Mouse (Mus musculus): ENCODE data around the gene Spon1. TPM values are rescaled to one million over a fixed set of nuclear protein-coding genes. Genes with fewer than 3 reads are reported as not detected.

Gene Spon1
- polyA plus RNA-seq, 1 experiment from 2014 or later: 79.1 TPM

DNA sequence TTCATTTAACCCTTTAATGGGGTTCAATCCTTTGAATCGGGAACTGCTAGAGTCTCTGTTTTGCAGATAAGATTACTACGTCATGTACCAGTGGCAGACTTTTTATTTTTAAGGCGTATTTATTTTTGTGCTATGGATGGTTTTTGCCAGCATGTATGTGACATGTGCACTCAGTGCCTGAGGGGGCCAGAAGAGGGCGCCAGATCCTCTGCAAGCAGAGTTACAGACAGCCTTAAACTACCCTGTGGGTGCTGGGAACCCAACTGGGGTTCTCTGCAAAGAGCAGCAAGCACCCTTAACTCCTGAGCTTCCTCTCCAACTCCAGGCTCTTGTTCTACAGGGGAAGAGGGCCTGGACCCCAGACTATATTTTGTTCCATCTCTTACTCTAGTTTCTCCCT is 23.2 kb upstream of the Spon1 start:
- ATAC-seq (ENCODE audit: insufficient read depth, low FRiP score, low TSS enrichment) (no peak), DNase-seq (ENCODE audit: low spot score) (no peak)
- Histone ChIP-seq H3K36me3 (ENCODE audit: control insufficient read depth, insufficient read depth, low read length) (no peaks in the 10 kb centered on the region), H3K9me3 (ENCODE audit: control insufficient read depth, low read length) (no peaks in the 10 kb centered on the region), H3K4me3 (ENCODE audit: low read depth, low read length) (no peak overlapping the region), H3K4me1 (ENCODE audit: control insufficient read depth, insufficient read depth, low read length) (peaks cover 5% of the 10 kb centered on the region; the same call in 1 of the 2 replicates), H3K4me2 (ENCODE audit: low read depth) (no peak overlapping the region), H3K27ac (ENCODE audit: low read depth, low read length) (no peak overlapping the region), H3K27me3 (ENCODE audit: control insufficient read depth, insufficient read depth, low read length) (no peaks in the 10 kb centered on the region), H3K9ac (ENCODE audit: low read length) (no peak overlapping the region)
- 95% methylated on average over 4 of the region's 4 CpGs for WGBS

DNA sequence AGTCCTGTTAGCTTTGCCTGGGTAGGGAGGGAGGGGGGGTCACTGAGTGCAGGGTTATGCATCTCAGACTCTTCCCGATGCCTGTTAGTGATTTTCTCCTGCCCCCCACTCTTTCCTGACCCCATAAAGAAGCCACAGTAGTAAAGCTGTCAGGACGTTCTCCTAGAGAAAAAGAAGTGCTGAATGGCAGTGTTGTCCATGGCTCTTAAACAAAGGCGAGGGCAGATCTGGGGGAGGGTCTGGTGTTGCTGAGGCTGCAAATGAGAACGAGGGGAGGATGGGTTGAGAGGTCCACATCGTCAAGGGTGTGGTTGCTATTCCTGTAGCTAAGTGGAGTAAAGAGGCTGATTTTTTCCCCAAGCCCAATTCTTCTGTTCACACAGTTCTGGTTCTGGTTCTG is 21.8 kb upstream of the Spon1 start:
- Histone ChIP-seq H3K4me1 (ENCODE audit: control insufficient read depth, insufficient read depth, low read length) (peaks cover 5% of the 10 kb centered on the region; the same call in 1 of the 2 replicates), H3K9ac (ENCODE audit: low read length) (no peak overlapping the region), H3K27me3 (ENCODE audit: control insufficient read depth, insufficient read depth, low read length) (no peaks in the 10 kb centered on the region), H3K4me3 (ENCODE audit: low read depth, low read length) (no peak overlapping the region), H3K9me3 (ENCODE audit: control insufficient read depth, low read length) (no peaks in the 10 kb centered on the region), H3K4me2 (ENCODE audit: low read depth) (no peak overlapping the region), H3K27ac (ENCODE audit: low read depth, low read length) (0 out of 2 replicates have a peak overlapping the region, but pooled peaks have one; percentile 39), H3K36me3 (ENCODE audit: control insufficient read depth, insufficient read depth, low read length) (no peaks in the 10 kb centered on the region)
- 10% methylated on average over 5 of the region's 5 CpGs for WGBS
- DNase-seq (ENCODE audit: low spot score): peak; percentile 35
- peak; percentile 65 for ATAC-seq (ENCODE audit: insufficient read depth, low FRiP score, low TSS enrichment)

GRCm38 (mm10) chr7:113756616-113757015 is 9.2 kb upstream of the Spon1 start:
- Histone ChIP-seq H3K4me3 (ENCODE audit: low read depth, low read length) (no peak overlapping the region), H3K27ac (ENCODE audit: low read depth, low read length) (no peak overlapping the region), H3K27me3 (ENCODE audit: control insufficient read depth, insufficient read depth, low read length) (peaks cover 2% of the 10 kb centered on the region; the same call in 1 of the 2 replicates), H3K36me3 (ENCODE audit: control insufficient read depth, insufficient read depth, low read length) (no peaks in the 10 kb centered on the region), H3K4me1 (ENCODE audit: control insufficient read depth, insufficient read depth, low read length) (no peaks in the 10 kb centered on the region), H3K4me2 (ENCODE audit: low read depth) (no peak overlapping the region), H3K9ac (ENCODE audit: low read length) (no peak overlapping the region), H3K9me3 (ENCODE audit: control insufficient read depth, low read length) (no peaks in the 10 kb centered on the region)
- WGBS: 89% methylated on average over 2 of the region's 2 CpGs
- ATAC-seq (ENCODE audit: insufficient read depth, low FRiP score, low TSS enrichment) (no peak), DNase-seq (ENCODE audit: low spot score) (no peak)

GRCm38 (mm10) chr7:113759212-113759611 is 6.6 kb upstream of the Spon1 start:
- peaks cover 2% of the 10 kb centered on the region; the same call in 1 of the 2 replicates for H3K27me3 ChIP-seq (ENCODE audit: control insufficient read depth, insufficient read depth, low read length)
- peaks cover 3% of the 10 kb centered on the region; the same call in 1 of the 2 replicates for H3K9me3 ChIP-seq (ENCODE audit: control insufficient read depth, low read length)
- WGBS: 24% methylated on average over 1 of the region's 1 CpGs
- H3K27ac ChIP-seq (ENCODE audit: low read depth, low read length): no peak overlapping the region
- no peak overlapping the region for H3K4me3 ChIP-seq (ENCODE audit: low read depth, low read length)
- no peaks in the 10 kb centered on the region for H3K4me1 ChIP-seq (ENCODE audit: control insufficient read depth, insufficient read depth, low read length)
- H3K36me3 ChIP-seq (ENCODE audit: control insufficient read depth, insufficient read depth, low read length): no peaks in the 10 kb centered on the region
- no peak for ATAC-seq (ENCODE audit: insufficient read depth, low FRiP score, low TSS enrichment)
- peak; percentile 57 for DNase-seq (ENCODE audit: low spot score)
- no peak overlapping the region for H3K4me2 ChIP-seq (ENCODE audit: low read depth)
- no peak overlapping the region for H3K9ac ChIP-seq (ENCODE audit: low read length)

GRCm38 (mm10) chr7:113765133-113765532 is 665 bp upstream of the Spon1 start:
- 86% methylated on average over 5 of the region's 5 CpGs for WGBS

GRCm38 (mm10) chr7:113766498-113766941 is 722 bp downstream of the Spon1 start:
- H3K27me3 ChIP-seq (ENCODE audit: control insufficient read depth, insufficient read depth, low read length): peaks cover 25% of the 10 kb centered on the region
- H3K4me3 ChIP-seq (ENCODE audit: low read depth, low read length): peak overlapping the region; percentile 54
- ATAC-seq (ENCODE audit: insufficient read depth, low FRiP score, low TSS enrichment) (peak; percentile 50), DNase-seq (ENCODE audit: low spot score) (peak; percentile 48)
- H3K27ac ChIP-seq (ENCODE audit: low read depth, low read length): no peak overlapping the region
- peak overlapping the region; percentile 70 for H3K9ac ChIP-seq (ENCODE audit: low read length)
- peak overlapping the region; percentile 82 for H3K4me2 ChIP-seq (ENCODE audit: low read depth)
- peaks cover 14% of the 10 kb centered on the region; the same call in 1 of the 2 replicates for H3K4me1 ChIP-seq (ENCODE audit: control insufficient read depth, insufficient read depth, low read length)
- H3K36me3 ChIP-seq (ENCODE audit: control insufficient read depth, insufficient read depth, low read length): no peaks in the 10 kb centered on the region
- WGBS: under 1% methylated on average over 25 of the region's 27 CpGs
- H3K9me3 ChIP-seq (ENCODE audit: control insufficient read depth, low read length): peaks cover 3% of the 10 kb centered on the region; the same call in 1 of the 2 replicates

More at GRCm38 (mm10) chr7:113765133-113765532, 665 bp upstream of the Spon1 start:
- Histone ChIP-seq H3K4me3 (ENCODE audit: low read depth, low read length) (no peak overlapping the region), H3K27ac (ENCODE audit: low read depth, low read length) (no peak overlapping the region), H3K36me3 (ENCODE audit: control insufficient read depth, insufficient read depth, low read length) (no peaks in the 10 kb centered on the region), H3K27me3 (ENCODE audit: control insufficient read depth, insufficient read depth, low read length) (peaks cover 27% of the 10 kb centered on the region), H3K4me2 (ENCODE audit: low read depth) (no peak overlapping the region), H3K9ac (ENCODE audit: low read length) (no peak overlapping the region), H3K9me3 (ENCODE audit: control insufficient read depth, low read length) (peaks cover 3% of the 10 kb centered on the region; the same call in 1 of the 2 replicates), H3K4me1 (ENCODE audit: control insufficient read depth, insufficient read depth, low read length) (peaks cover 14% of the 10 kb centered on the region; the same call in 1 of the 2 replicates)
- ATAC-seq (ENCODE audit: insufficient read depth, low FRiP score, low TSS enrichment): no peak
- no peak for DNase-seq (ENCODE audit: low spot score)

DNA sequence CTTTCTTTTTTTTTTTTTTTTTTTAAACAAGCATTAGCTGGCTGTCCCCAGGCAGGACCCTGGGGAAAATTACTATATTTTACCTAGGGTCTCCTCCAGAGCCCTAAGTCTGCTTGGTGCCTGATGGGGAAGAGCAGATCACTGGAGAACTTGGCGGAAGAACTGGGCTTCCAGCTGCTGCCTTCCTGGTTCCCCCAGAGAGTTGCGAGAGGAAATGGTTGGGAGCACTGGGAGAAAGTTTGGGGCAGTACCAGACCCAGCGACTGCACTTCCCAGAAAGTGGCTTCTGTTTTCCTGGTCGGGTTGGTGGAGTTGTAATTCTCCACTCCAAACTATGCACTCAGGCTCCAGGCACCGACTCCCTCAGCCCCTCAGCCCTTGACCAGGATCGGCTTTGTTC is 1.7 kb downstream of the Spon1 start:
- DNase-seq (ENCODE audit: low spot score) (no peak), ATAC-seq (ENCODE audit: insufficient read depth, low FRiP score, low TSS enrichment) (no peak)
- peak overlapping the region; percentile 26; the same call in 1 of the 2 replicates for H3K9ac ChIP-seq (ENCODE audit: low read length)
- H3K9me3 ChIP-seq (ENCODE audit: control insufficient read depth, low read length): peaks cover 3% of the 10 kb centered on the region; the same call in 1 of the 2 replicates
- H3K4me2 ChIP-seq (ENCODE audit: low read depth): peak overlapping the region; percentile 82
- H3K4me1 ChIP-seq (ENCODE audit: control insufficient read depth, insufficient read depth, low read length): peaks cover 14% of the 10 kb centered on the region; the same call in 1 of the 2 replicates
- H3K27me3 ChIP-seq (ENCODE audit: control insufficient read depth, insufficient read depth, low read length): peaks cover 25% of the 10 kb centered on the region
- H3K27ac ChIP-seq (ENCODE audit: low read depth, low read length): no peak overlapping the region
- WGBS: 17% methylated on average over 6 of the region's 6 CpGs
- peak overlapping the region; percentile 54 for H3K4me3 ChIP-seq (ENCODE audit: low read depth, low read length)
- H3K36me3 ChIP-seq (ENCODE audit: control insufficient read depth, insufficient read depth, low read length): no peaks in the 10 kb centered on the region

- H3K27ac ChIP-seq (ENCODE audit: low read depth, low read length): no peak overlapping the region
- 64% methylated on average over 6 of the region's 6 CpGs for WGBS
- H3K27me3 ChIP-seq (ENCODE audit: control insufficient read depth, insufficient read depth, low read length): peaks cover 25% of the 10 kb centered on the region
- H3K4me3 ChIP-seq (ENCODE audit: low read depth, low read length): no peak overlapping the region
- H3K9ac ChIP-seq (ENCODE audit: low read length): peak overlapping the region; percentile 5
- H3K9me3 ChIP-seq (ENCODE audit: control insufficient read depth, low read length): no peaks in the 10 kb centered on the region
- ATAC-seq (ENCODE audit: insufficient read depth, low FRiP score, low TSS enrichment) (no peak), DNase-seq (ENCODE audit: low spot score) (no peak)
- peaks cover 14% of the 10 kb centered on the region; the same call in 1 of the 2 replicates for H3K4me1 ChIP-seq (ENCODE audit: control insufficient read depth, insufficient read depth, low read length)
- no peaks in the 10 kb centered on the region for H3K36me3 ChIP-seq (ENCODE audit: control insufficient read depth, insufficient read depth, low read length)
- peak overlapping the region; percentile 82 for H3K4me2 ChIP-seq (ENCODE audit: low read depth)
These were observed 2.6 kb downstream of the Spon1 start for GRCm38 (mm10) chr7:113768174-113768935.

Measured in neural tube, embryonic 11.5 days (tissue).